Mouse (Mus musculus) lung, postnatal 0 days (tissue): ENCODE data around the gene Prm1.

ENCODE experiments used
- CTCF ChIP-seq: IDR thresholded peaks from 2 replicates; pipeline ENCODE4 v1.5.1; 2016; ENCODE audit warnings: antibody characterized with exemption, mild to moderate bottlenecking
- EP300 ChIP-seq: IDR thresholded peaks from 2 replicates; pipeline ENCODE4 v1.6.1; 2016; ENCODE audit warnings: antibody characterized with exemption, mild to moderate bottlenecking, control low read depth

DNA sequence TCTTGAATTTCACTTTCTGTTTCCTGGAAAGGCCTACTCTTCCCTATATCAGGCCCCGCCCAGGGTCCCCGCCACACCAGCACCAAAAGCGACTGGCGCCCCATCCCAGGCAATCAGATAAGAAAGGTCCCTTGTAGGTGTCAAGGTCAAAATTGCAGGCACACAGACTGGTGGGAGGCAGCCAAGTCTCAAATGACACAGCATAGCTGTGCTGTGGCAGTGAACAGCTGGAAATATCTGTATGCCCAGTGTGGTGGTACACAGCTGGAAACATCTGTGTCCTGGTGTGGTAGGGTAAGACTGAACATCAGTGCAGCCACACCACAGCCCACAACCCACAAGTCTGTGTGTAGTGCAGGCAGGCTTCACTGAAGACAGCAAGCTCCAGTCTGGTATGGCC, 9.2 kb upstream of the Prm1 start:
- TF ChIP-seq CTCF, result no peak
- TF ChIP-seq EP300, result peak; percentile 52; the same call in 1 of the 2 replicates
